8 mouse cellular contexts compared by ENCODE assay signal in genomic region chr13:21715131-21715863, GRCm38 (mm10). TPM values are rescaled to one million over a fixed set of nuclear protein-coding genes. Genes with fewer than 3 reads are reported as not detected.
DNase-seq lines count a peak whose midpoint lies in the region; ATAC-seq and TF ChIP-seq lines count a peak whose summit lies in the region.

No protein-coding gene starts in this region.

- H3K36me3 ChIP-seq in liver, embryonic 13.5 days: no peaks in the 10 kb centered on the region

- H3K4me1 ChIP-seq in liver, embryonic 13.5 days (replicated peaks): peaks cover 57% of the 10 kb centered on the region

- no peak for DNase-seq in gastrocnemius, adult 2 months
- DNase-seq in gastrocnemius, postnatal 10 days: no peak
- peak; percentile 55 for DNase-seq in thymus, postnatal 0 days (ENCODE audit: low spot score)
- no peak for DNase-seq in thymus, postnatal 36 days
- peak; percentile 47 for DNase-seq in forelimb bud, embryonic 11.5 days (ENCODE audit: low read depth, low spot score)
- DNase-seq in liver, embryonic 13.5 days: no peak
- peak; percentile 48 to 51 for DNase-seq in spleen, postnatal 10 days (ENCODE audit: low spot score in 2 of 2)
- no peak for DNase-seq in natural killer cell, adult 2 months (ENCODE audit: low spot score in 2 of 2)

- WGBS in liver, embryonic 13.5 days (ENCODE audit: insufficient replicate concordance): under 1% methylated on average over 22 of the region's 22 CpGs

- H3K27ac ChIP-seq in gastrocnemius, adult 2 months: peak overlapping the region; percentile 77
- H3K27ac ChIP-seq in liver, embryonic 13.5 days: peak overlapping the region; percentile 99

- peak overlapping the region; percentile 88 for H3K9ac ChIP-seq in liver, embryonic 13.5 days

- H3K4me3 ChIP-seq in gastrocnemius, adult 2 months: peak overlapping the region; percentile 76
- H3K4me3 ChIP-seq in liver, embryonic 13.5 days (replicated peaks): peak overlapping the region; percentile 63

- peak overlapping the region; percentile 86 for H3K4me2 ChIP-seq in liver, embryonic 13.5 days

- no peaks in the 10 kb centered on the region for H3K9me3 ChIP-seq in liver, embryonic 13.5 days (replicated peaks)

- 0 out of 2 replicates have a peak, but pooled peaks have one; percentile 0 for ATAC-seq in liver, embryonic 13.5 days (ENCODE audit: low read depth)

- no peaks in the 10 kb centered on the region for H3K27me3 ChIP-seq in liver, embryonic 13.5 days

- no peak for TF ChIP-seq CTCF in gastrocnemius, adult 2 months (IDR thresholded peaks at IDR 0.05)

- intact Hi-C loops in gastrocnemius, adult 2 months (cut with DNase I): loop anchor here (5.0 to 10.0 kb wide), 3 partner anchors 37 to 1970 kb away; partner anchors contain the start of genes Hist1h1b, Hist1h2ac, Hist1h2ak and Hist1h2an

RNA-seq across cellular contexts. Expression of gene Hist1h2bl, which starts 0.6 kb away (rescaled TPM):
- 1 to 10 TPM; 3.9 to 6.5 TPM for total RNA-seq in gastrocnemius, adult 2 months (2021)
- 100 to 1,000 TPM; 184 to 186 TPM for total RNA-seq in gastrocnemius, postnatal 10 days (2021)
- 8.9 and 16.3 TPM in 2 replicates for polyA plus RNA-seq in thymus, postnatal 0 days (2015; fragmentation: Nextera tagmentation; extraction: Ambion mirVana)
- 1.8 and 3.0 TPM in 2 replicates for polyA plus RNA-seq in liver, embryonic 13.5 days (2015; fragmentation: Nextera tagmentation; extraction: Ambion mirVana)

RNA-seq across cellular contexts. Expression of gene Hist1h2ai, which starts 0.9 kb away (rescaled TPM):
- 1 to 10 TPM in 1 of 2 experiments, not detected in 1; 2.2 TPM for total RNA-seq in gastrocnemius, adult 2 months (2021)
- total RNA-seq in gastrocnemius, postnatal 10 days (2021): 100 to 1,000 TPM; 125 TPM
- polyA plus RNA-seq in thymus, postnatal 0 days (2015; fragmentation: Nextera tagmentation; extraction: Ambion mirVana): 110 and 183 TPM in 2 replicates
- polyA plus RNA-seq in liver, embryonic 13.5 days (2015; fragmentation: Nextera tagmentation; extraction: Ambion mirVana): 15.6 and 39.6 TPM in 2 replicates

RNA-seq across cellular contexts. Expression of gene Hist1h3h, which starts 2.2 kb away (rescaled TPM):
- total RNA-seq in gastrocnemius, adult 2 months (2021): 1 to 10 TPM; 1.2 to 2.1 TPM
- total RNA-seq in gastrocnemius, postnatal 10 days (2021): 100 to 1,000 TPM; 240 to 265 TPM
- 43.7 and 67.6 TPM in 2 replicates for polyA plus RNA-seq in thymus, postnatal 0 days (2015; fragmentation: Nextera tagmentation; extraction: Ambion mirVana)
- polyA plus RNA-seq in liver, embryonic 13.5 days (2015; fragmentation: Nextera tagmentation; extraction: Ambion mirVana): 5.8 and 11.7 TPM in 2 replicates

RNA-seq across cellular contexts. Expression of gene Hist1h2bm, which starts 6.5 kb away (rescaled TPM):
- 1 to 10 TPM in 1 of 2 experiments, not detected in 1; 1.2 TPM for total RNA-seq in gastrocnemius, adult 2 months (2021)
- total RNA-seq in gastrocnemius, postnatal 10 days (2021): 10 to 100 TPM; 50.7 to 68.7 TPM
- polyA plus RNA-seq in thymus, postnatal 0 days (2015; fragmentation: Nextera tagmentation; extraction: Ambion mirVana): 22.0 and 29.1 TPM in 2 replicates
- polyA plus RNA-seq in liver, embryonic 13.5 days (2015; fragmentation: Nextera tagmentation; extraction: Ambion mirVana): 4.3 and 8.6 TPM in 2 replicates

RNA-seq across cellular contexts. Expression of gene Olfr1359, which starts 17.4 kb away (rescaled TPM):
- total RNA-seq in gastrocnemius, adult 2 months (2021): not detected
- not detected for total RNA-seq in gastrocnemius, postnatal 10 days (2021)
- not detected in 2 replicates for polyA plus RNA-seq in thymus, postnatal 0 days (2015; fragmentation: Nextera tagmentation; extraction: Ambion mirVana)
- not detected in 2 replicates for polyA plus RNA-seq in liver, embryonic 13.5 days (2015; fragmentation: Nextera tagmentation; extraction: Ambion mirVana)

Comparison
In these comparisons a context has a peak if more than half of its experiments do, and no peak if none do; other contexts are left out.
1. DNase-seq: peak in thymus, postnatal 0 days (single experiment), forelimb bud, embryonic 11.5 days (single experiment) and spleen, postnatal 10 days (2 of 2); none in gastrocnemius, adult 2 months (single experiment), gastrocnemius, postnatal 10 days (single experiment), thymus, postnatal 36 days (0 of 2), liver, embryonic 13.5 days (single experiment) and natural killer cell, adult 2 months (0 of 2).
2. RNA of gene Hist1h2bl, which starts 0.6 kb away (total RNA-seq): 184 to 186 TPM in gastrocnemius, postnatal 10 days; 3.9 to 6.5 TPM in gastrocnemius, adult 2 months; every median in the first group is over 10 times any median in the second.
3. RNA of gene Hist1h2ai, which starts 0.9 kb away (total RNA-seq): 125 TPM in gastrocnemius, postnatal 10 days; 2.2 TPM in gastrocnemius, adult 2 months; every median in the first group is over 10 times any median in the second.
4. RNA of gene Hist1h3h, which starts 2.2 kb away (total RNA-seq): 240 to 265 TPM in gastrocnemius, postnatal 10 days; 1.2 to 2.1 TPM in gastrocnemius, adult 2 months; every median in the first group is over 10 times any median in the second.